Mouse (Mus musculus): ENCODE measurements around the gene Zbtb20. TPM values are rescaled to one million over a fixed set of nuclear protein-coding genes. Genes with fewer than 3 reads are reported as not detected.

The Zbtb20 gene
- total and polyA plus RNA-seq, 2 experiments from 2014 or later = 25.2 to 38.0 TPM

- DNase-seq (ENCODE audit: low spot score) (peak; percentile 39), ATAC-seq (ENCODE audit: low FRiP score) (no peak)
- Histone ChIP-seq H3K27ac (ENCODE audit: low read depth, low read length) (0 out of 2 replicates have a peak overlapping the region, but pooled peaks have one; percentile 19), H3K4me2 (ENCODE audit: low read depth, low read length, poor library complexity, severe bottlenecking) (no peak overlapping the region), H3K4me3 (ENCODE audit: low read depth, low read length) (no peak overlapping the region), H3K27me3 (ENCODE audit: insufficient read depth, low read length) (no peaks in the 10 kb centered on the region), H3K4me1 (ENCODE audit: insufficient read depth, low read length) (no peaks in the 10 kb centered on the region), H3K9ac (replicated peaks; ENCODE audit: low read length, poor library complexity, severe bottlenecking) (no peak overlapping the region), H3K36me3 (ENCODE audit: insufficient read depth, low read length) (no peaks in the 10 kb centered on the region), H3K9me3 (ENCODE audit: low read length) (no peaks in the 10 kb centered on the region)
- 56% methylated on average over 3 of the region's 3 CpGs for WGBS
- no peak for TF ChIP-seq CTCF (IDR thresholded peaks at IDR 0.05)
Measured at GRCm38 (mm10) chr16:43534103-43534502, 658.4 kb downstream of the Zbtb20 start.

GRCm38 (mm10) chr16:43535912-43536311 is 660.2 kb downstream of the Zbtb20 start:
- no peak for DNase-seq (ENCODE audit: low spot score)
- H3K27ac ChIP-seq (ENCODE audit: low read depth, low read length) = no peak overlapping the region
- no peak for TF ChIP-seq CTCF (IDR thresholded peaks at IDR 0.05)
- H3K4me1 ChIP-seq (ENCODE audit: insufficient read depth, low read length) = no peaks in the 10 kb centered on the region
- no peak for ATAC-seq (ENCODE audit: low FRiP score)
- 97% methylated on average over 1 of the region's 1 CpGs for WGBS
- H3K9me3 ChIP-seq (ENCODE audit: low read length) = no peaks in the 10 kb centered on the region
- no peak overlapping the region for H3K4me3 ChIP-seq (ENCODE audit: low read depth, low read length)
- no peak overlapping the region for H3K4me2 ChIP-seq (ENCODE audit: low read depth, low read length, poor library complexity, severe bottlenecking)
- no peaks in the 10 kb centered on the region for H3K27me3 ChIP-seq (ENCODE audit: insufficient read depth, low read length)
- no peak overlapping the region for H3K9ac ChIP-seq (replicated peaks; ENCODE audit: low read length, poor library complexity, severe bottlenecking)
- H3K36me3 ChIP-seq (ENCODE audit: insufficient read depth, low read length) = no peaks in the 10 kb centered on the region

GRCm38 (mm10) chr16:43537163-43537562 is 661.5 kb downstream of the Zbtb20 start:
- Histone ChIP-seq H3K4me2 (ENCODE audit: low read depth, low read length, poor library complexity, severe bottlenecking) (no peak overlapping the region), H3K9ac (replicated peaks; ENCODE audit: low read length, poor library complexity, severe bottlenecking) (no peak overlapping the region), H3K4me1 (ENCODE audit: insufficient read depth, low read length) (no peaks in the 10 kb centered on the region), H3K36me3 (ENCODE audit: insufficient read depth, low read length) (no peaks in the 10 kb centered on the region), H3K9me3 (ENCODE audit: low read length) (no peaks in the 10 kb centered on the region), H3K27me3 (ENCODE audit: insufficient read depth, low read length) (no peaks in the 10 kb centered on the region), H3K4me3 (ENCODE audit: low read depth, low read length) (no peak overlapping the region), H3K27ac (ENCODE audit: low read depth, low read length) (no peak overlapping the region)
- ATAC-seq (ENCODE audit: low FRiP score) = no peak
- WGBS = 79% methylated on average over 7 of the region's 7 CpGs
- DNase-seq (ENCODE audit: low spot score) = no peak
- no peak for TF ChIP-seq CTCF (IDR thresholded peaks at IDR 0.05)

- DNase-seq (ENCODE audit: low spot score) (no peak), ATAC-seq (ENCODE audit: low FRiP score) (no peak)
- H3K4me1 ChIP-seq (ENCODE audit: insufficient read depth, low read length) = no peaks in the 10 kb centered on the region
- no peaks in the 10 kb centered on the region for H3K27me3 ChIP-seq (ENCODE audit: insufficient read depth, low read length)
- no peak overlapping the region for H3K4me2 ChIP-seq (ENCODE audit: low read depth, low read length, poor library complexity, severe bottlenecking)
- TF ChIP-seq CTCF (IDR thresholded peaks at IDR 0.05) = no peak
- no peak overlapping the region for H3K9ac ChIP-seq (replicated peaks; ENCODE audit: low read length, poor library complexity, severe bottlenecking)
- H3K4me3 ChIP-seq (ENCODE audit: low read depth, low read length) = no peak overlapping the region
- no peaks in the 10 kb centered on the region for H3K9me3 ChIP-seq (ENCODE audit: low read length)
- 72% methylated on average over 12 of the region's 12 CpGs for WGBS
- no peaks in the 10 kb centered on the region for H3K36me3 ChIP-seq (ENCODE audit: insufficient read depth, low read length)
- no peak overlapping the region for H3K27ac ChIP-seq (ENCODE audit: low read depth, low read length)
Measured at GRCm38 (mm10) chr16:43539659-43540096, 664.0 kb downstream of the Zbtb20 start.

- Histone ChIP-seq H3K9me3 (ENCODE audit: low read length) (no peaks in the 10 kb centered on the region), H3K36me3 (ENCODE audit: insufficient read depth, low read length) (0 out of 2 replicates have a peak, but pooled peaks cover 2% of the 10 kb centered on the region), H3K4me3 (ENCODE audit: low read depth, low read length) (no peak overlapping the region), H3K9ac (replicated peaks; ENCODE audit: low read length, poor library complexity, severe bottlenecking) (no peak overlapping the region), H3K27ac (ENCODE audit: low read depth, low read length) (no peak overlapping the region), H3K27me3 (ENCODE audit: insufficient read depth, low read length) (no peaks in the 10 kb centered on the region), H3K4me1 (ENCODE audit: insufficient read depth, low read length) (no peaks in the 10 kb centered on the region), H3K4me2 (ENCODE audit: low read depth, low read length, poor library complexity, severe bottlenecking) (no peak overlapping the region)
- WGBS = 23% methylated on average over 3 of the region's 3 CpGs
- TF ChIP-seq CTCF (IDR thresholded peaks at IDR 0.05) = peak; percentile 95
- DNase-seq (ENCODE audit: low spot score) (peak; percentile 75), ATAC-seq (ENCODE audit: low FRiP score) (no peak)
Measured at GRCm38 (mm10) chr16:43540108-43540507, 664.4 kb downstream of the Zbtb20 start.

- WGBS = 92% methylated on average over 10 of the region's 10 CpGs
- Histone ChIP-seq H3K36me3 (ENCODE audit: insufficient read depth, low read length) (0 out of 2 replicates have a peak, but pooled peaks cover 2% of the 10 kb centered on the region), H3K9me3 (ENCODE audit: low read length) (no peaks in the 10 kb centered on the region), H3K9ac (replicated peaks; ENCODE audit: low read length, poor library complexity, severe bottlenecking) (no peak overlapping the region), H3K4me3 (ENCODE audit: low read depth, low read length) (no peak overlapping the region), H3K27me3 (ENCODE audit: insufficient read depth, low read length) (no peaks in the 10 kb centered on the region), H3K27ac (ENCODE audit: low read depth, low read length) (no peak overlapping the region), H3K4me2 (ENCODE audit: low read depth, low read length, poor library complexity, severe bottlenecking) (no peak overlapping the region), H3K4me1 (ENCODE audit: insufficient read depth, low read length) (no peaks in the 10 kb centered on the region)
- TF ChIP-seq CTCF (IDR thresholded peaks at IDR 0.05) = no peak
- no peak for DNase-seq (ENCODE audit: low spot score)
- ATAC-seq (ENCODE audit: low FRiP score) = no peak
Measured at GRCm38 (mm10) chr16:43540546-43541167, 665.0 kb downstream of the Zbtb20 start.
